Mouse (Mus musculus): ENCODE data around the gene Rps18. TPM values are rescaled to one million over a fixed set of nuclear protein-coding genes. Genes with fewer than 3 reads are reported as not detected.
"Not testable (repeated sequence)": the region's sequence is repeated elsewhere in the genome, so short reads cannot be mapped to it uniquely, and the experiment has no call there.

The Rps18 gene
- polyA plus RNA-seq (2012; rRNA removed): 283 and 320 TPM in 2 replicates

DNA sequence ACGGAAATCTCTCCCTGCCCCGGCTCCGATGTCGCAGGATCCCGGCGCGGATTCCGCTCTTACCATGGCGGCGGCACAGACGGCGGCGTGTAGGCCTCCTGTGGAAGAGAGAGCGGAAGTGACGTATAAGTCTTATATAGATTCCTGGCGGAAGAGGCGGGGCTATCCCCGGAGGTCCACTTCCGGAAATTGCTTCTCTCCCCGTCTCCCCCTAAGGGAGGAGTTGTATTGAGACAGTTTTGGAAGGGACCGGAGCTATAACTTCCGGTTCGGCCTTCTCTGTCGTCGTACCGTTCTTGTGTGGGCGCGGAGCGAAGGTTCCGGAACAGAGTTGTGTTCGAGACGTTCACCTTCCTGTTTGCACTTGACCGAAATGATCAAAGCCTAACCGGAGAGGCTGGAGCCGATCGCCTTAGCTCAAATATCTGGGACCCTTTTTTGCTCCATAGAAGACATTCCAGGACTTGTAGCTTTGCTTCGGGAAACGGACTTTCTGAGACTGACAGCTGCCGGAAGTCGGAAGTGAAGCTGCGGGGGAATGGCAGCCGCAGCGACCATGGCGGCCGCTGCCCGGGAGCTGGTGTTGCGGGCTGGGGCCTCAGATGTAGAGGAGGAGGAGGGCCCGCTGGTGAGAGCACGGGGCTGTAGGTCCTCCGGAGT lies at the start of gene Rps18, which contains the start of gene Vps52:
Rps18 (minus strand) TSS at position 447 of the 660 bp plus-strand sequence.
Vps52 (plus strand) TSS at position 258 of the 660 bp plus-strand sequence.
- DNase-seq: peak; percentile 96 to 98
- WGBS: under 1% methylated on average over 50 of the region's 50 CpGs

DNA sequence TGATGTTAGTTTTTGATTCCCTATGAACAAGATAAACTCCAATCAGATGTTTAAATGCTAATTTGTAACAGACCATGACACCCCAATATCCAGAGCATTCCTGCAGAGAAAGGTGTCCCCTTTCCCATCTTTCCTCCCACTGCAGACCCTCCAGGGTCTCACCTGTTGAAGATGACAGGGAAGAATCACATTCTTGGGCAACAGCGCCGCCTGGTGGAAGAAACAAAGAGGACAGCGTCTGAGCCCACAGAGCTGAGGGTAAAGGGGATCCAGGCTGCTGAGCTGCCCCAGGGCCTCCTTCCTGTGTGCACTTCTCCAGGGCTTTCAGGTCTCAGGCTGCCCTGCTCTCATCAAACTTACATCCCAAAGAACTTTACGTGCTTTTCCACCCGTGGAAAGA lies 47.6 kb upstream of the Rps18 start:
- 0 out of 2 replicates have a peak, but pooled peaks cover 2% of the 10 kb centered on the region for H3K4me1 ChIP-seq (ENCODE audit: control insufficient read depth, insufficient read depth, low read length)
- TF ChIP-seq POLR2A (IDR thresholded peaks at IDR 0.05; ENCODE audit: borderline replicate concordance, insufficient read depth, low read length) (no peak), CTCF (IDR thresholded peaks at IDR 0.05; ENCODE audit: borderline replicate concordance, insufficient read depth, low read depth, low read length) (peak; percentile 56)
- DNase-seq: peak in 1 of 2 experiments; percentile 32
- WGBS: 7% methylated on average over 5 of the region's 5 CpGs
- peaks cover 3% of the 10 kb centered on the region for H3K27me3 ChIP-seq (ENCODE audit: control insufficient read depth, insufficient read depth, low read length)
- no peak overlapping the region for H3K4me3 ChIP-seq (replicated peaks; ENCODE audit: insufficient read depth, low read depth, low read length)
- H3K27ac ChIP-seq (ENCODE audit: insufficient read depth, low read length): no peak overlapping the region

More for the DNA sequence above, at the start of gene Rps18, which contains the start of gene Vps52:
- Histone ChIP-seq H3K27ac (ENCODE audit: insufficient read depth, low read length) (peak within 1 kb of the TSS; percentile 83), H3K4me3 (replicated peaks; ENCODE audit: insufficient read depth, low read depth, low read length) (peak within 1 kb of the TSS; percentile 96), H3K27me3 (ENCODE audit: control insufficient read depth, insufficient read depth, low read length) (no peaks in the 10 kb centered on the region), H3K4me1 (ENCODE audit: control insufficient read depth, insufficient read depth, low read length) (no peaks in the 10 kb centered on the region; the same call in 1 of the 2 replicates)
- TF ChIP-seq CTCF (IDR thresholded peaks at IDR 0.05; ENCODE audit: borderline replicate concordance, insufficient read depth, low read depth, low read length): no peak
- peak; percentile 93 for TF ChIP-seq POLR2A (IDR thresholded peaks at IDR 0.05; ENCODE audit: borderline replicate concordance, insufficient read depth, low read length)

DNA sequence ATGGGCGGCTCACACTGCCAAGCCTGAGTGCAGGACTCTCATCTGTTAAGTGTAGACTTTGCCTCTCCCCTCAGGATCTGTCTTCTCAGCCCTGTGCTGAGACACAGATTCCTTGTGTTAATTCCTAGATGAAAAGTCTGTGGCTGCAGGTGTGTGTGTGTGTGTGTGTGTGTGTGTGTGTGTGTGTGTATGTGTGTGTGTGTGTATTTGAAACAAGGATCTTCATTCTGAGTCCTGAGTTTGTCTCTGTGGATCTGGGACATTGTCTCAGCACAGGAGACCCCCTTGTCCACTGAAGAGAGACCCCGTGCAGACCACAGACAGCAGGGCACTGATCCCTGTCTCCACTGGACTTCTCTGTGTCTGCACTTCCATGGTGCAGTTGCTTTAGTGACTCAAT lies 45.0 kb upstream of the Rps18 start:
- whole genome bisulfite sequencing: 58% methylated on average over 2 of the region's 2 CpGs
- DNase-seq; H3K27ac ChIP-seq (ENCODE audit: insufficient read depth, low read length); H3K4me1 ChIP-seq (ENCODE audit: control insufficient read depth, insufficient read depth, low read length); H3K4me3 ChIP-seq (replicated peaks; ENCODE audit: insufficient read depth, low read depth, low read length); H3K27me3 ChIP-seq (ENCODE audit: control insufficient read depth, insufficient read depth, low read length): not testable (repeated sequence)

DNA sequence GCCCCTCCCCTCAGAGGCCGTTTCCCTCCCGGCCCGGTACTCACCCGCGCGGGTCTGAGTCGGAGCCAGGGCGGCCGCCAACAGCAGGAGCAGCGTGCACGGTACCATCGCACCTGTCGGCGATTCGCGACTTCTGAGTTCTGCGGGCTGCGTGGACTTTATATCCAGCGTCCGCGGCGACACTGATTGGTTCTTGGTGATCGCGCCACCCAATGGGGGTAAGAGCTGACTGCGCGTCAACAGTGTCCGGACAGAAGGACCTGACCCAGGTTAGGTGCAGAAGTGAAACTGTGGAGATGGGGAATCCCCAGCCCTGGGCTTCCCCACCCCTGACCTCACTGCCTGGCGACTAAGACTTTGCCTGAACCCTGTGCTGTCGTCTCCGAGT lies 44.3 kb upstream of the Rps18 start, which contains the start of gene H2-K1:
H2-K1 (minus strand) TSS at position 198 of the 388 bp plus-strand sequence.
- no peak within 1 kb of the TSS for H3K27ac ChIP-seq (ENCODE audit: insufficient read depth, low read length)
- H3K4me1 ChIP-seq (ENCODE audit: control insufficient read depth, insufficient read depth, low read length): 0 out of 2 replicates have a peak, but pooled peaks cover 2% of the 10 kb centered on the region
- DNase-seq: peak; percentile 54 to 64
- H3K27me3 ChIP-seq (ENCODE audit: control insufficient read depth, insufficient read depth, low read length): peaks cover 3% of the 10 kb centered on the region
- WGBS: under 1% methylated on average over 30 of the region's 30 CpGs
- peak within 1 kb of the TSS; percentile 47 for H3K4me3 ChIP-seq (replicated peaks; ENCODE audit: insufficient read depth, low read depth, low read length)
- TF ChIP-seq CTCF (IDR thresholded peaks at IDR 0.05; ENCODE audit: borderline replicate concordance, insufficient read depth, low read depth, low read length) (no peak), POLR2A (IDR thresholded peaks at IDR 0.05; ENCODE audit: borderline replicate concordance, insufficient read depth, low read length) (peak; percentile 45; the same call in 1 of the 2 replicates)

DNA sequence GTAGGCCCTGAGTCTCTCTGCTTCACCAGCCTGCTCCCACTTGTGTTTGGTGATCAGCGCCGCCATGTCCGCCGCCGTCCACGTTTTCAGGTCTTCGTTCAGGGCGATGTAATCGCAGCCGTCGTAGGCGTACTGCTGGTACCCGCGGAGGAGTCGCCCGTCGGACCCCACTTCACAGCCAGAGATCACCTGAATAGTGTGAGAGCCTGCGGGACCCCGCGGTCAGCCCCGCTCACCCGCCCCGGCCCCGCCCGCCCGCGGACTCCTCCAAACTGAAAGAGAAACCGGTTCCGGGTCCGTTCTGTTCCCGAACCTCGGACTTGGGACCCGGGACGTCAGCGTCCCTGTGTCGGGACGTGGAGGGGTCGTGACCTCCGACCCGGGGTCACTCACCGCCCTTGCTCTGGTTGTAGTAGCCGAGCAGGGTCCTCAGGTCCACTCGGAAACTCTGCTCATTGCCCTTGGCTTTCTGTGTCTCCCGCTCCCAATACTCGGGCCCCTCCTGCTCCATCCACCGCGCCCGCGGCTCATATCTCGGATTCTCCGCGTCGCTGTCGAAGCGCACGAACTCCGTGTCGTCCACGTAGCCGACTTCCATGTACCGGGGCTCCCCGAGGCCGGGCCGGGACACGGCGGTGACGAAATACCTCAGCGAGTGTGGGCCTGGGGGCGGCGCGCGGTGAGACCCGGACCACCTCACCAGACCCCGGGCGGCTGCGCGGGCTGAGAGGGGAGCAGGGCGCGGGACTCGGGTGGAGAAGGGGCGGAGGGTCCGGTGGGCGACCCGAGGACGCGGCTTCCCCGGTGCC lies 43.7 kb upstream of the Rps18 start:
- TF ChIP-seq CTCF (IDR thresholded peaks at IDR 0.05; ENCODE audit: borderline replicate concordance, insufficient read depth, low read depth, low read length) (no peak), POLR2A (IDR thresholded peaks at IDR 0.05; ENCODE audit: borderline replicate concordance, insufficient read depth, low read length) (no peak)
- peak overlapping the region; percentile 47 for H3K4me3 ChIP-seq (replicated peaks; ENCODE audit: insufficient read depth, low read depth, low read length)
- 2% methylated on average over 87 of the region's 87 CpGs for WGBS
- no peak for DNase-seq
- H3K27me3 ChIP-seq (ENCODE audit: control insufficient read depth, insufficient read depth, low read length): peaks cover 3% of the 10 kb centered on the region
- 0 out of 2 replicates have a peak, but pooled peaks cover 2% of the 10 kb centered on the region for H3K4me1 ChIP-seq (ENCODE audit: control insufficient read depth, insufficient read depth, low read length)
- H3K27ac ChIP-seq (ENCODE audit: insufficient read depth, low read length): no peak overlapping the region

DNA sequence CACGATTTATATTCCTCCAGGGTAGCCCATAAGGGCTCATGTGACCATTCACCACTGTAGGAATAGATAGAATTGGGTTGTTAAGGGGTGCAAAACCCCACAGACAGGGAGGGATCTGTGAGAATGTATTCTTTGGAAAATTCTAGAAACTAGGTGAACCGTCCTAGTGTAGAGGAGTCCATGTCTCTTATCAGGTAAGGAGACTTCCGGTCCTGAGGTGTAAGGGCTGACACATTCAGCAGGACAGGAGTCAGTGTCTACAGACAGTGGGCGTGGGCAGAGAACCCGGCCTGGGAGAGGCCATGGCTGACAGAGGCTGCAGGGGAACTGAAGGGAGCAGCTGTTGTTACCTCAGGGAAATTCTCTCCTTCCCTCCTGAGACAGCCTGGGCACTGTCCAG lies 42.9 kb upstream of the Rps18 start:
- DNase-seq; H3K27ac ChIP-seq (ENCODE audit: insufficient read depth, low read length); H3K27me3 ChIP-seq (ENCODE audit: control insufficient read depth, insufficient read depth, low read length); H3K4me1 ChIP-seq (ENCODE audit: control insufficient read depth, insufficient read depth, low read length); H3K4me3 ChIP-seq (replicated peaks; ENCODE audit: insufficient read depth, low read depth, low read length): not testable (repeated sequence)
- WGBS: 56% methylated on average over 5 of the region's 5 CpGs

DNA sequence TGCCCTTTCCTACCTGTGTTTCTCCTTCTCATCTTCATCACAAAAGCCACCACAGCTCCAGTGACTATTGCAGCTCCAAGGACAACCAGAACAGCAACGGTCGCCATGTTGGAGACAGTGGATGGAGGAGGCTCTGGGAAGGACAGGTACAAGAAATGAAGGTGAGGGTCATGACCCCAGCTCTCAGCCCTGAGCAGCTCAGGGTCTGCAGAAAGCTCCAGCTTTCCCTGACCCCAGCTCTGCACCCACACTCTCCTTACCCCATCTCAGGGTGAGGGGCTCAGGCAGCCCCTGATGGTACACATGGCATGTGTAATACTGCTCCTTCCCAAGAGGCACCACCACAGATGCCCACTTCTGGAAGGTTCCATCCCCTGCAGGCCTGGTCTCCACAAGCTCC lies 41.2 kb upstream of the Rps18 start:
- not testable (repeated sequence) for H3K27ac ChIP-seq (ENCODE audit: insufficient read depth, low read length); H3K27me3 ChIP-seq (ENCODE audit: control insufficient read depth, insufficient read depth, low read length)
- 93% methylated on average over 2 of the region's 2 CpGs for WGBS

DNA sequence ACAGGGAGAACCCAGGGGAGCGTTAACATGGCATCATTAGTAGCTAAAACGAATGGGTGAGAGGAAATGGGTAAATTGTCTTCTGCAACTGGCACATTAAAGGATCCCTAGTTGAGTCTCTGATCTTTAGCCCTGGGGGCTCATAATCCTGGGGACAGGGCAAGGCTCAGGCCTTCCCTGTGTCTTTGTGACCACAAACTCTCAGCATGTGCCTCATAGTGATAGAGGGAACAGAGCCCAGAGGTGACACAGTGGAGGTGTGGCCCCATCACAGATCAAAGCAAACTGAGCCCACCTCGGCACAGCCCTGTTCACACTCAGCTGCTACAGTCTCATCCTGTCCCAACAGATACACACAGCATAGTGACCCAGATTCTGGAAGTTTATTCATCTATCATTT lies 39.9 kb upstream of the Rps18 start:
- TF ChIP-seq POLR2A (IDR thresholded peaks at IDR 0.05; ENCODE audit: borderline replicate concordance, insufficient read depth, low read length) (no peak), CTCF (IDR thresholded peaks at IDR 0.05; ENCODE audit: borderline replicate concordance, insufficient read depth, low read depth, low read length) (no peak)
- no peak overlapping the region for H3K27ac ChIP-seq (ENCODE audit: insufficient read depth, low read length)
- H3K4me3 ChIP-seq (replicated peaks; ENCODE audit: insufficient read depth, low read depth, low read length): no peak overlapping the region
- DNase-seq: no peak
- H3K27me3 ChIP-seq (ENCODE audit: control insufficient read depth, insufficient read depth, low read length): peaks cover 3% of the 10 kb centered on the region
- 73% methylated on average over 3 of the region's 3 CpGs for WGBS
- 0 out of 2 replicates have a peak, but pooled peaks cover 2% of the 10 kb centered on the region for H3K4me1 ChIP-seq (ENCODE audit: control insufficient read depth, insufficient read depth, low read length)

More for the DNA sequence above, 41.2 kb upstream of the Rps18 start:
- H3K4me3 ChIP-seq (replicated peaks; ENCODE audit: insufficient read depth, low read depth, low read length); DNase-seq; H3K4me1 ChIP-seq (ENCODE audit: control insufficient read depth, insufficient read depth, low read length): not testable (repeated sequence)

Data from cerebellum, adult 2 months (tissue).